Mouse (Mus musculus): ENCODE measurements around the gene Mug2.
"Not testable (repeated sequence)": the region's sequence is repeated elsewhere in the genome, so short reads cannot be mapped to it uniquely, and the experiment has no call there.

Gene Mug2

DNA sequence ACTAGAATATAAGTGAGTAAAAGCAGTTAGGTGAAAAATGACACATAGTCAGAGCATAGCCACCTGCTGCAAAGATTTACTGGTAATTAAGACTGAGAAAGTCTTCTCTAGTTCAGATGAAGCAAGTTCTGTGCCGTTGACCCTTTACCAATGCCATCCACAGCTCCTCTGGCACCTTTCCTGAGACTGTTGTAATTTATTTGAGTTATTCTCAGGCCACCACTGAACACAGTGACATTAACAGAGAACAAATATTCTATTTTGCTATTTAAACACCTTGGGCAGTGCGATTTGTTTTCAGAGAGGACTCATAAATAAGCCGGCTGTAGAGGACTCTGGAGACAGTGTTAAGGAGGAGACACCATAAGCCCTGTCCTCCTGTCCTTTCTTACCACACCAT is at the start of gene Mug2:
TSS of gene Mug2 (plus strand) at position 301 of the 400 bp plus-strand sequence.
- not testable (repeated sequence) for DNase-seq

- DNase-seq = not testable (repeated sequence)
Observed at GRCm38 (mm10) chr6:121957803-121958349, 48.7 kb upstream of the Mug2 start.

GRCm38 (mm10) chr6:121975701-121976100 is 30.9 kb upstream of the Mug2 start:
- DNase-seq = no peak

GRCm38 (mm10) chr6:122100904-122101303 is 94.3 kb downstream of the Mug2 start:
- no peak for DNase-seq

DNA sequence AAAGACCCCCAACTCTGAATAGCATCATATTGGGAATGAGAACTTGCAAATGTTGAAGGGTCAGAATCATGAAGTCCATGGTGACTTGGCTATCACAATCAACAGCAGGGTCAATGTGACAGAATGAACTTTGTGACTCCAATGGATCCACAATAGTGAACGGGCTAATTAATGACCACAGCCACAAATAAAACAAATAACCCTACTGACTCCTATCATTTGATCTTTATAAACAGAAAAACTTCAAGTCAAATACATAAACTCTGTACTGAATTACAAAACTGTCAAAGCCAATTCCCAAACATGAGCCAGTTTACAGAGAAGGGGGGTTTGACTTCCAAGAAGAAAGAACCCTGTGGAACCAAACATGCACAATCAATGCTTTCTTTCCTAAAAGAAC is 95.1 kb downstream of the Mug2 start:
- DNase-seq = no peak

- DNase-seq = no peak
Observed at GRCm38 (mm10) chr6:122116963-122117362, 110.4 kb downstream of the Mug2 start.

- DNase-seq = no peak
Observed at GRCm38 (mm10) chr6:122129521-122129920, 123.0 kb downstream of the Mug2 start.
